Mouse (Mus musculus) skeletal muscle tissue, adult 2 months (tissue): ENCODE data around the gene Csgalnact2.

ENCODE experiments used
- DNase-seq: peaks from one replicate; pipeline ENCODE4 v3.0.0-alpha.2; 2012; ENCODE audit warnings: low read depth, low spot score

The Csgalnact2 gene

GRCm38 (mm10) chr6:118138731-118139709 lies at the start of gene Csgalnact2:
Gene Csgalnact2 (minus strand): TSS chr6:118139140.
- peak; percentile 90 for DNase-seq

GRCm38 (mm10) chr6:118188599-118188998 lies 49.7 kb upstream of the Csgalnact2 start:
- DNase-seq = no peak

GRCm38 (mm10) chr6:118187285-118187641 lies 48.3 kb upstream of the Csgalnact2 start:
- no peak for DNase-seq

- DNase-seq = no peak
These were observed 47.8 kb upstream of the Csgalnact2 start for GRCm38 (mm10) chr6:118186620-118187284.

- DNase-seq = no peak
These were observed 45.2 kb upstream of the Csgalnact2 start for GRCm38 (mm10) chr6:118184126-118184525.

GRCm38 (mm10) chr6:118180085-118180423 lies 41.1 kb upstream of the Csgalnact2 start:
- no peak for DNase-seq

GRCm38 (mm10) chr6:118179316-118180084 lies 40.6 kb upstream of the Csgalnact2 start:
- DNase-seq = peak; percentile 85

GRCm38 (mm10) chr6:118173975-118174328 lies 35.0 kb upstream of the Csgalnact2 start:
- DNase-seq = no peak

GRCm38 (mm10) chr6:118173251-118173974 lies 34.5 kb upstream of the Csgalnact2 start:
- DNase-seq = no peak

- DNase-seq = no peak
These were observed 32.4 kb upstream of the Csgalnact2 start for GRCm38 (mm10) chr6:118171386-118171785.

GRCm38 (mm10) chr6:118168106-118168505 lies 29.2 kb upstream of the Csgalnact2 start:
- DNase-seq = no peak

GRCm38 (mm10) chr6:118167013-118167412 lies 28.1 kb upstream of the Csgalnact2 start:
- DNase-seq = no peak

- DNase-seq = no peak
These were observed 26.6 kb upstream of the Csgalnact2 start for GRCm38 (mm10) chr6:118165516-118165915.

GRCm38 (mm10) chr6:118164691-118165090 lies 25.8 kb upstream of the Csgalnact2 start:
- no peak for DNase-seq

GRCm38 (mm10) chr6:118163086-118163485 lies 24.1 kb upstream of the Csgalnact2 start:
- no peak for DNase-seq

GRCm38 (mm10) chr6:118162457-118163082 lies 23.6 kb upstream of the Csgalnact2 start:
- no peak for DNase-seq

GRCm38 (mm10) chr6:118153091-118153490 lies 14.2 kb upstream of the Csgalnact2 start:
- no peak for DNase-seq

- DNase-seq = no peak
These were observed 12.0 kb upstream of the Csgalnact2 start for GRCm38 (mm10) chr6:118150988-118151387.

GRCm38 (mm10) chr6:118150538-118150937 lies 11.6 kb upstream of the Csgalnact2 start:
- DNase-seq = no peak

GRCm38 (mm10) chr6:118150128-118150527 lies 11.2 kb upstream of the Csgalnact2 start:
- no peak for DNase-seq

- no peak for DNase-seq
These were observed 2.0 kb upstream of the Csgalnact2 start for GRCm38 (mm10) chr6:118140961-118141360.
